Mouse (Mus musculus) E14TG2a.4 (cell line): ENCODE measurements around the gene Sgsm1.

Experiments used
- CTCF ChIP-seq: conservative IDR thresholded peaks from 2 replicates; pipeline ENCODE4 v1.5.1; 2014; ENCODE audit warnings: low read length
- NANOG ChIP-seq: IDR thresholded peaks from 2 replicates; pipeline ENCODE4 v1.6.1; 2014; ENCODE audit warnings: borderline replicate concordance, low read length, mixed read lengths
- POU5F1 ChIP-seq: IDR thresholded peaks from 2 replicates; pipeline ENCODE4 v1.6.1; 2014; ENCODE audit warnings: low read length, borderline replicate concordance

DNA sequence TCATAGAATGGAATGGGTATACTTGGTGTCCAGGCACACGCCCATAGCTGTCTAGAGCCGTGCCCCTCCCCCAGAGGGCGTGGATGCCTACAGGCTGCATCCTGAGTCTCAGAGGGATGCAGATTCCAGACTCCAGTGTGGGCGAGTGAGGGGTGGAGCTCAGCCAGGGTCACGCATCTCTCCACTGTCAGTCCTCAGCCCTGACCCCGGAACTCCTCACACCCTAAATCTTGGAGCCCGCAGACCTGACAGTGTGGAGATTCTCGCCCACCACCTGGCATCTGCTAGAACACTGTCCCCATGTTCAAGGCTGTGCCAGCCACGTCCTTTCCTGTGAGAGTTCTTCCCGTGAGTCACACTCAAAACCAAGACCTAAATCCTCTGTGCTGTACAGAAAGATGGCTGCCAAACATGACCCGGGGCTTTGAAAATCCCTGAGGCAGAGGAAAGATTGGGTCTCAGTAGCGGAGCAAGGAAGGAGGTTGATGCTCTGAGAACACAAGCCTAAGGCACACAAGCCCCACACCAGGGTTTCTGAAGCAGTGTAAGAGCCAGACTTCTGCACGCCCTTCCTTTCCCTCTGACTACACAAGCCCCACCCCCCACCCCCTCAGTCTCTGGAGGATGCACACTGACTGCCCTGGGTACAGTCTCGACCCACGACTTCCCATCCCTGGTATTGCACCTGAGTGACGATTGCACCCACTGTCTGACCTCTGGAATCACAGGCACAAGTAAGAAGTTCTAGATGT, 34.2 kb upstream of the Sgsm1 start:
- TF ChIP-seq CTCF (no peak), NANOG (no peak), POU5F1 (no peak)
